Mouse (Mus musculus) forebrain, embryonic 13.5 days (tissue): ENCODE results near the gene Heatr9. TPM values are rescaled to one million over a fixed set of nuclear protein-coding genes. Genes with fewer than 3 reads are reported as not detected.

Experiments
- ATAC-seq: fragments of 200-750 bp; cut with Nextera tagmentation; 2 replicates; pipeline ENCODE4 v1.8.0; 2017
- H3K27ac ChIP-seq: fragments of 300-500 bp; sonication (generic); 2 replicates; pipeline ENCODE4 v1.5.1; 2015; ENCODE audit warnings: inconsistent platforms, mild to moderate bottlenecking, moderate library complexity
- H3K27me3 ChIP-seq: fragments of 300-500 bp; sonication (generic); 2 replicates; pipeline ENCODE4 v1.6.1; 2015; ENCODE audit warnings: mild to moderate bottlenecking, inconsistent platforms
- H3K36me3 ChIP-seq: fragments of 300-500 bp; sonication (generic); 2 replicates; pipeline ENCODE4 v1.6.1; 2015; ENCODE audit warnings: mild to moderate bottlenecking, inconsistent platforms; ENCODE audit not compliant: poor library complexity, severe bottlenecking
- H3K4me1 ChIP-seq: fragments of 300-500 bp; sonication (generic); 2 replicates; pipeline ENCODE4 v1.6.1; 2015; ENCODE audit warnings: inconsistent platforms
- H3K4me2 ChIP-seq: fragments of 300-500 bp; sonication (generic); 2 replicates; pipeline ENCODE4 v1.6.1; 2015; ENCODE audit warnings: inconsistent platforms, mild to moderate bottlenecking, moderate library complexity
- H3K4me3 ChIP-seq: fragments of 300-500 bp; sonication (generic); 2 replicates; pipeline ENCODE4 v1.5.1; 2015; ENCODE audit warnings: mild to moderate bottlenecking, inconsistent platforms
- H3K9ac ChIP-seq: fragments of 300-500 bp; sonication (generic); 2 replicates; pipeline ENCODE4 v1.6.1; 2015; ENCODE audit warnings: mild to moderate bottlenecking, inconsistent platforms
- H3K9me3 ChIP-seq: fragments of 300-500 bp; sonication (generic); replicated peaks from 2 replicates; pipeline ENCODE4 v1.6.1; 2016; ENCODE audit warnings: inconsistent platforms
- WGBS: fragments of 180-500 bp; shearing (Covaris S2); methylation state at CpG from one replicate; pipeline ENCODE4 v1.1.7; 2015; 5-methylcytosine and 5-hydroxymethylcytosine counted together
- polyA plus RNA-seq: library from polyadenylated mRNA; unstranded; fragments of >200 nt; fragmentation: Nextera tagmentation; extraction: Ambion mirVana; gene quantifications from 2 replicates; pipeline ENCODE4 v1.2.1, GENCODE M21; 2015

Gene Heatr9
- polyA plus RNA-seq: not detected in 2 replicates

GRCm38 (mm10) chr11:83522075-83522474, at the start of gene Heatr9:
TSS of gene Heatr9 (minus strand) at chr11:83522175.
- Histone ChIP-seq H3K27ac (no peak within 1 kb of the TSS), H3K4me3 (no peak within 1 kb of the TSS), H3K4me1 (no peaks in the 10 kb centered on the region), H3K27me3 (no peaks in the 10 kb centered on the region), H3K4me2 (no peak within 1 kb of the TSS), H3K9me3 (no peaks in the 10 kb centered on the region), H3K36me3 (no peaks in the 10 kb centered on the region), H3K9ac (no peak within 1 kb of the TSS)
- WGBS: 92% methylated on average over 3 of the region's 3 CpGs
- ATAC-seq: no peak

GRCm38 (mm10) chr11:83570189-83570588, 48.2 kb upstream of the Heatr9 start:
- H3K9me3 ChIP-seq: no peaks in the 10 kb centered on the region
- H3K36me3 ChIP-seq: no peaks in the 10 kb centered on the region
- no peak for ATAC-seq
- 82% methylated on average over 2 of the region's 2 CpGs for WGBS
- H3K4me1 ChIP-seq: no peaks in the 10 kb centered on the region
- no peaks in the 10 kb centered on the region for H3K27me3 ChIP-seq
- no peak overlapping the region for H3K4me2 ChIP-seq
- H3K4me3 ChIP-seq: no peak overlapping the region
- H3K9ac ChIP-seq: no peak overlapping the region
- H3K27ac ChIP-seq: no peak overlapping the region

- Histone ChIP-seq H3K9me3 (no peaks in the 10 kb centered on the region), H3K27me3 (no peaks in the 10 kb centered on the region), H3K4me2 (no peak overlapping the region), H3K4me1 (no peaks in the 10 kb centered on the region), H3K9ac (no peak overlapping the region), H3K27ac (no peak overlapping the region), H3K4me3 (no peak overlapping the region), H3K36me3 (no peaks in the 10 kb centered on the region)
- ATAC-seq: no peak
- WGBS: 98% methylated on average over 7 of the region's 7 CpGs
Measured at GRCm38 (mm10) chr11:83569249-83569648, 47.3 kb upstream of the Heatr9 start.

- H3K9me3 ChIP-seq: no peaks in the 10 kb centered on the region
- 96% methylated on average over 3 of the region's 3 CpGs for WGBS
- no peaks in the 10 kb centered on the region for H3K36me3 ChIP-seq
- no peaks in the 10 kb centered on the region for H3K27me3 ChIP-seq
- H3K27ac ChIP-seq: no peak overlapping the region
- no peak overlapping the region for H3K4me2 ChIP-seq
- no peak overlapping the region for H3K9ac ChIP-seq
- H3K4me3 ChIP-seq: no peak overlapping the region
- H3K4me1 ChIP-seq: no peaks in the 10 kb centered on the region
- no peak for ATAC-seq
Measured at GRCm38 (mm10) chr11:83568786-83569185, 46.8 kb upstream of the Heatr9 start.

- H3K4me2 ChIP-seq: no peak overlapping the region
- 91% methylated on average over 9 of the region's 9 CpGs for WGBS
Measured at GRCm38 (mm10) chr11:83568061-83568460, 46.1 kb upstream of the Heatr9 start.

GRCm38 (mm10) chr11:83567311-83567710, 45.3 kb upstream of the Heatr9 start:
- ATAC-seq: no peak
- H3K27me3 ChIP-seq: no peaks in the 10 kb centered on the region
- H3K27ac ChIP-seq: no peak overlapping the region

More at GRCm38 (mm10) chr11:83568061-83568460, 46.1 kb upstream of the Heatr9 start:
- Histone ChIP-seq H3K27me3 (no peaks in the 10 kb centered on the region), H3K4me1 (no peaks in the 10 kb centered on the region), H3K9ac (no peak overlapping the region), H3K9me3 (no peaks in the 10 kb centered on the region), H3K4me3 (no peak overlapping the region), H3K27ac (no peak overlapping the region), H3K36me3 (no peaks in the 10 kb centered on the region)
- ATAC-seq: no peak

GRCm38 (mm10) chr11:83566617-83567016, 44.6 kb upstream of the Heatr9 start:
- Histone ChIP-seq H3K36me3 (no peaks in the 10 kb centered on the region), H3K4me3 (no peak overlapping the region), H3K9ac (no peak overlapping the region), H3K9me3 (no peaks in the 10 kb centered on the region), H3K27ac (no peak overlapping the region), H3K4me1 (no peaks in the 10 kb centered on the region), H3K4me2 (no peak overlapping the region), H3K27me3 (no peaks in the 10 kb centered on the region)
- no peak for ATAC-seq

More at GRCm38 (mm10) chr11:83567311-83567710, 45.3 kb upstream of the Heatr9 start:
- H3K4me1 ChIP-seq: no peaks in the 10 kb centered on the region
- H3K4me3 ChIP-seq: no peak overlapping the region
- H3K36me3 ChIP-seq: no peaks in the 10 kb centered on the region
- H3K4me2 ChIP-seq: no peak overlapping the region
- H3K9ac ChIP-seq: no peak overlapping the region
- WGBS: 67% methylated on average over 7 of the region's 7 CpGs
- no peaks in the 10 kb centered on the region for H3K9me3 ChIP-seq

GRCm38 (mm10) chr11:83563754-83564153, 41.8 kb upstream of the Heatr9 start:
- H3K9ac ChIP-seq: no peak overlapping the region
- H3K4me3 ChIP-seq: no peak overlapping the region
- no peak overlapping the region for H3K27ac ChIP-seq
- no peaks in the 10 kb centered on the region for H3K4me1 ChIP-seq
- no peak for ATAC-seq
- no peaks in the 10 kb centered on the region for H3K36me3 ChIP-seq
- WGBS: 85% methylated on average over 2 of the region's 2 CpGs
- no peaks in the 10 kb centered on the region for H3K9me3 ChIP-seq
- H3K27me3 ChIP-seq: no peaks in the 10 kb centered on the region
- no peak overlapping the region for H3K4me2 ChIP-seq

GRCm38 (mm10) chr11:83562311-83562887, 40.4 kb upstream of the Heatr9 start:
- WGBS: 74% methylated on average over 6 of the region's 6 CpGs
- no peaks in the 10 kb centered on the region for H3K27me3 ChIP-seq

GRCm38 (mm10) chr11:83560405-83560804, 38.4 kb upstream of the Heatr9 start:
- H3K27ac ChIP-seq: no peak overlapping the region
- H3K4me2 ChIP-seq: no peak overlapping the region
- no peak overlapping the region for H3K9ac ChIP-seq
- 0 out of 2 replicates have a peak, but pooled peaks cover 5% of the 10 kb centered on the region for H3K4me1 ChIP-seq
- H3K36me3 ChIP-seq: no peaks in the 10 kb centered on the region
- H3K4me3 ChIP-seq: no peak overlapping the region
- WGBS: 67% methylated on average over 6 of the region's 6 CpGs
- no peak for ATAC-seq
- no peaks in the 10 kb centered on the region for H3K27me3 ChIP-seq
- no peaks in the 10 kb centered on the region for H3K9me3 ChIP-seq

More at GRCm38 (mm10) chr11:83562311-83562887, 40.4 kb upstream of the Heatr9 start:
- no peak for ATAC-seq
- Histone ChIP-seq H3K9me3 (no peaks in the 10 kb centered on the region), H3K36me3 (no peaks in the 10 kb centered on the region), H3K9ac (no peak overlapping the region), H3K4me3 (no peak overlapping the region), H3K4me1 (no peaks in the 10 kb centered on the region), H3K4me2 (no peak overlapping the region), H3K27ac (no peak overlapping the region)

- 33% methylated on average over 10 of the region's 10 CpGs for whole genome bisulfite sequencing
Measured at GRCm38 (mm10) chr11:83557074-83557473, 35.1 kb upstream of the Heatr9 start.

GRCm38 (mm10) chr11:83556085-83556781, 34.3 kb upstream of the Heatr9 start:
- no peaks in the 10 kb centered on the region for H3K9me3 ChIP-seq
- no peak overlapping the region for H3K27ac ChIP-seq
- no peaks in the 10 kb centered on the region for H3K27me3 ChIP-seq
- 30% methylated on average over 8 of the region's 8 CpGs for WGBS
- no peak overlapping the region for H3K4me3 ChIP-seq
- H3K9ac ChIP-seq: 0 out of 2 replicates have a peak overlapping the region, but pooled peaks have one; percentile 12
- 0 out of 2 replicates have a peak, but pooled peaks cover 5% of the 10 kb centered on the region for H3K4me1 ChIP-seq
- H3K4me2 ChIP-seq: no peak overlapping the region
- no peaks in the 10 kb centered on the region for H3K36me3 ChIP-seq
- peak; percentile 55; the same call in 1 of the 2 replicates for ATAC-seq

More at GRCm38 (mm10) chr11:83557074-83557473, 35.1 kb upstream of the Heatr9 start:
- no peaks in the 10 kb centered on the region for H3K36me3 ChIP-seq
- H3K9me3 ChIP-seq: no peaks in the 10 kb centered on the region
- 0 out of 2 replicates have a peak overlapping the region, but pooled peaks have one; percentile 12 for H3K9ac ChIP-seq
- ATAC-seq: no peak
- no peak overlapping the region for H3K4me2 ChIP-seq
- no peaks in the 10 kb centered on the region for H3K27me3 ChIP-seq
- no peak overlapping the region for H3K27ac ChIP-seq
- H3K4me3 ChIP-seq: no peak overlapping the region
- 0 out of 2 replicates have a peak, but pooled peaks cover 5% of the 10 kb centered on the region for H3K4me1 ChIP-seq
